ENCODE assay signal across 8 mouse cellular contexts in the genomic region with DNA sequence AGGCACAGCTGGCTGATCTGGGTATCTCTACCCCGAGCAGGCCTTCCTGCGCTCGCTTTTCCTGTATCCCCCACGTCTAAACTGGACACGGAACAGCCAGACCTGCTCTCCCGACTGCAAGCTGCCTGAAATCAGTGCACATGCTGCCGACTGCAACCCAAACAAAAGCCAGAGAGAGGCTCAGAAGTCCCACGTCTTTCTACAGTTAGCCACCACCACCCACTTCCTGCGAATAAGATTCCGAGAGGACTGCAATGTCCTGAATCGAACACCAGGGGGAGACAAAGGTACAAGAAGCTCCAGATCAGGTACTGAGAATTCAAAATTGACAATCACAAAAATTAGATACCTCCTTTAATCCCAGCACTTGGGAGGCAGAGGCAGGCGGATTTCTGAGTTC. TPM values are rescaled to one million over a fixed set of nuclear protein-coding genes. Genes with fewer than 3 reads are reported as not detected.
DNase-seq lines count a peak whose midpoint lies in the region; ATAC-seq and TF ChIP-seq lines count a peak whose summit lies in the region.

No protein-coding gene starts in this region.

- DNase-seq in ES-E14 (ENCODE audit: low read depth, low spot score) = peak; percentile 78
- peak; percentile 83 for DNase-seq in brain, embryonic 14.5 days (ENCODE audit: low read depth)
- DNase-seq in forebrain, embryonic 14.5 days (ENCODE audit: low spot score) = peak; percentile 78
- DNase-seq in heart, postnatal 4 days = peak; percentile 79
- DNase-seq in layer of hippocampus, adult 9-11 months = peak; percentile 66
- peak; percentile 45 for DNase-seq in ovary, postnatal 36 days (ENCODE audit: low spot score)
- DNase-seq in thymus, postnatal 10 days (ENCODE audit: low spot score in 2 of 2) = peak; percentile 59 to 78

- TF ChIP-seq POLR2A in brain, embryonic 14.5 days (IDR thresholded peaks at IDR 0.05; ENCODE audit: borderline replicate concordance, extremely low read depth, insufficient read depth, insufficient read length, poor library complexity, severe bottlenecking) = no peak

- H3K9me3 ChIP-seq in ES-E14 (ENCODE audit: control insufficient read depth, insufficient read depth, low read depth, low read length) = peaks cover 1% of the 10 kb centered on the region; the same call in 1 of the 2 replicates
- no peaks in the 10 kb centered on the region for H3K9me3 ChIP-seq in forebrain, embryonic 14.5 days (replicated peaks; ENCODE audit: control insufficient read depth, low read length)
- no peaks in the 10 kb centered on the region for H3K9me3 ChIP-seq in lung, embryonic 15.5 days

- H3K36me3 ChIP-seq in ES-E14 (ENCODE audit: control insufficient read depth, insufficient read depth, low read length, poor library complexity, severe bottlenecking) = no peaks in the 10 kb centered on the region
- no peaks in the 10 kb centered on the region for H3K36me3 ChIP-seq in forebrain, embryonic 14.5 days (ENCODE audit: control insufficient read depth, insufficient read depth, low read length)
- H3K36me3 ChIP-seq in lung, embryonic 15.5 days = no peaks in the 10 kb centered on the region

- H3K9ac ChIP-seq in ES-E14 (ENCODE audit: insufficient read depth, low read depth, low read length, poor library complexity, severe bottlenecking) = peak overlapping the region; percentile 63
- no peak overlapping the region for H3K9ac ChIP-seq in forebrain, embryonic 14.5 days (ENCODE audit: low read length)
- H3K9ac ChIP-seq in lung, embryonic 15.5 days = no peak overlapping the region

- 23% methylated on average over 12 of the region's 12 CpGs for WGBS in forebrain, embryonic 14.5 days
- WGBS in lung, embryonic 15.5 days = 21% methylated on average over 12 of the region's 12 CpGs

- in situ Hi-C loops in ES-E14 (cut with MboI; ENCODE audit: low sequenced_read_pairs in 2 of 2, unreplicated experiment in 2 of 2) = loop anchor here (5.0 to 10.0 kb wide), 2 partner anchors 282 to 285 kb away; no protein-coding TSS in a partner anchor

- no peak; the same call in 1 of the 2 replicates for ATAC-seq in forebrain, embryonic 14.5 days
- no peak for ATAC-seq in lung, embryonic 15.5 days (ENCODE audit: borderline replicate concordance, extremely low read depth, low FRiP score, low TSS enrichment)

- TF ChIP-seq CTCF in brain, embryonic 14.5 days (IDR thresholded peaks at IDR 0.05; ENCODE audit: borderline replicate concordance, extremely low read depth, insufficient read depth, insufficient read length) = peak; percentile 82

- no peaks in the 10 kb centered on the region for H3K27me3 ChIP-seq in forebrain, embryonic 14.5 days (replicated peaks; ENCODE audit: control insufficient read depth, insufficient read depth, low read length)
- H3K27me3 ChIP-seq in lung, embryonic 15.5 days = no peaks in the 10 kb centered on the region

- H3K4me1 ChIP-seq in ES-E14 (ENCODE audit: control insufficient read depth in 2 of 2, insufficient read depth in 2 of 2, low read length in 2 of 2, poor library complexity in 1 of 2) = peaks cover 0 to 5% of the 10 kb centered on the region in 2 experiments; a peak in 1 of 4 replicates
- H3K4me1 ChIP-seq in forebrain, embryonic 14.5 days (ENCODE audit: control insufficient read depth, insufficient read depth, low read length) = no peaks in the 10 kb centered on the region
- no peaks in the 10 kb centered on the region for H3K4me1 ChIP-seq in lung, embryonic 15.5 days

- H3K4me2 ChIP-seq in forebrain, embryonic 14.5 days (ENCODE audit: low read length) = 0 out of 2 replicates have a peak overlapping the region, but pooled peaks have one; percentile 18
- H3K4me2 ChIP-seq in lung, embryonic 15.5 days = peak overlapping the region; percentile 42

- peak overlapping the region; percentile 43 to 66 for H3K4me3 ChIP-seq in ES-E14 (ENCODE audit: insufficient read depth in 1 of 2, low read depth in 1 of 2, low read length in 2 of 2, poor library complexity in 1 of 2, severe bottlenecking in 1 of 2)
- H3K4me3 ChIP-seq in forebrain, embryonic 14.5 days (ENCODE audit: low read depth, low read length) = no peak overlapping the region
- no peak overlapping the region for H3K4me3 ChIP-seq in lung, embryonic 15.5 days

- H3K27ac ChIP-seq in ES-E14 (ENCODE audit: insufficient read depth, low read depth, low read length, poor library complexity, severe bottlenecking) = no peak overlapping the region; the same call in 1 of the 2 replicates
- H3K27ac ChIP-seq in forebrain, embryonic 14.5 days (ENCODE audit: low read depth, low read length) = no peak overlapping the region
- H3K27ac ChIP-seq in lung, embryonic 15.5 days = no peak overlapping the region

TF ChIP-seq in ES-E14, 5 proteins besides CTCF, POLR2A, EP300 and RAD21:
- peak; percentile 79 for TF ChIP-seq ZC3H11A (IDR thresholded peaks at IDR 0.05; ENCODE audit: borderline replicate concordance, low read depth, low read length)
- no peak for TF ChIP-seq MAFK (IDR thresholded peaks at IDR 0.05; ENCODE audit: insufficient read depth, low read depth, low read length)
- TF ChIP-seq HCFC1 (IDR thresholded peaks at IDR 0.05; ENCODE audit: borderline replicate concordance, insufficient read depth, low read length) = no peak
TF ChIP-seq in ES-E14: peak in this region for 1.

RNA-seq across cellular contexts. Expression of gene Noc4l, which starts 13.8 kb away (rescaled TPM):
- 75.0 and 79.4 TPM in 2 replicates for total RNA-seq in ES-E14 (2012; rRNA removed)
- 60.4 and 91.9 TPM in 2 replicates for polyA plus RNA-seq in brain, embryonic 14.5 days (2012; rRNA removed)
- 37.6 and 40.6 TPM in 2 replicates for polyA plus RNA-seq in forebrain, embryonic 14.5 days (2014; fragmentation: Nextera tagmentation; extraction: Ambion mirVana)
- total RNA-seq in heart, postnatal 4 days (2021) = 10 to 100 TPM; 19.3 to 21.0 TPM
- polyA plus RNA-seq in lung, embryonic 15.5 days (2015; fragmentation: Nextera tagmentation; extraction: Ambion mirVana) = 53.4 and 55.1 TPM in 2 replicates

RNA-seq across cellular contexts. Expression of gene Ddx51, which starts 13.8 kb away (rescaled TPM):
- 32.4 and 61.1 TPM in 2 replicates for total RNA-seq in ES-E14 (2012; rRNA removed)
- polyA plus RNA-seq in brain, embryonic 14.5 days (2012; rRNA removed) = 23.1 and 28.1 TPM in 2 replicates
- polyA plus RNA-seq in forebrain, embryonic 14.5 days (2014; fragmentation: Nextera tagmentation; extraction: Ambion mirVana) = 15.9 and 27.0 TPM in 2 replicates
- total RNA-seq in heart, postnatal 4 days (2021) = 10 to 100 TPM; 11.3 to 13.4 TPM
- polyA plus RNA-seq in lung, embryonic 15.5 days (2015; fragmentation: Nextera tagmentation; extraction: Ambion mirVana) = 22.0 and 27.7 TPM in 2 replicates

Comparison
In these comparisons a context has a peak if more than half of its experiments do, and no peak if none do; other contexts are left out.
1. H3K4me3 ChIP-seq: peak in ES-E14 (2 of 2); none in forebrain, embryonic 14.5 days (single experiment) and lung, embryonic 15.5 days (single experiment).
2. Peak in every context shown above with its lines, with median percentiles within 50 percentile points of each other: DNase-seq.